Mouse (Mus musculus): ENCODE data around the gene Nxn.

GRCm38 (mm10) chr11:76388711-76389110 is 10.2 kb downstream of the Nxn start:
- TF ChIP-seq CTCF (IDR thresholded peaks at IDR 0.05; ENCODE audit: extremely low read depth, insufficient read depth, low read length) (no peak), POLR2A (IDR thresholded peaks at IDR 0.05; ENCODE audit: extremely low read depth, insufficient read depth, low read length) (no peak)

All from cortical plate, adult 2 months (tissue).